Mouse (Mus musculus) G1E (cell line): ENCODE measurements at regions not wholly inside any gene's neighbourhood (a gene's known extent, or its start where the extent isn't known, plus 50 kb on each side); places are given as distances from the start of the nearest gene placed in this dataset.

Source experiments
- CTCF ChIP-seq: IDR thresholded peaks from 2 replicates; pipeline ENCODE4 v1.5.1; 2012; ENCODE audit warnings: low read depth, low read length, inconsistent platforms, mixed read lengths
- POLR2AphosphoS5 ChIP-seq: IDR thresholded peaks from 2 replicates; pipeline ENCODE4 v1.6.1; 2012; ENCODE audit warnings: low read depth, low read length, inconsistent platforms; ENCODE audit not compliant: insufficient replicate concordance

- TF ChIP-seq CTCF (no peak), POLR2AphosphoS5 (no peak)
Observed at GRCm38 (mm10) chr6:67087837-67088440, 50.7 kb upstream of the Gadd45a start.
